Mouse (Mus musculus): ENCODE results near the gene Gm49366.
"Not testable (repeated sequence)": the region's sequence is repeated elsewhere in the genome, so short reads cannot be mapped to it uniquely, and the experiment has no call there.

The Gm49366 gene

DNA sequence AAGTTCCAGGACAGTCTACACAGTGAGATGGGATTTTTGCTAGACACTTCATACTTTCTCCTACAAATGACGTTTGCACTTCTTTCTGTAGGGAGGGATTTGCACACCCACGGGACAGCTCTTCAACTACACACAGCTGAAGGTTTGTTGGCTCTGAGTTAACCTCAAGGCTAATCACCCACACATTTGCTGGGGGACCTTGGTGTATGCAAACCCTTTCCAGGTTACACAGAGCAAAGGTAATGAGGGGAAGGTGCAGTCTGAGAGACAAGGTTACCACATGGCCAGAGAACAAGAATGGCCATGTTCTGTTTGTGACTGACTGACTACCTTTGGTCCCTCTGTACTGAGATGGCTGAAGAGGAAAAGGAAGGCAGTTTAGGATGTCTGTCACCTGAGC lies 45.1 kb downstream of the Gm49366 start:
- DNase-seq (ENCODE audit: low read depth, low spot score): no peak

DNA sequence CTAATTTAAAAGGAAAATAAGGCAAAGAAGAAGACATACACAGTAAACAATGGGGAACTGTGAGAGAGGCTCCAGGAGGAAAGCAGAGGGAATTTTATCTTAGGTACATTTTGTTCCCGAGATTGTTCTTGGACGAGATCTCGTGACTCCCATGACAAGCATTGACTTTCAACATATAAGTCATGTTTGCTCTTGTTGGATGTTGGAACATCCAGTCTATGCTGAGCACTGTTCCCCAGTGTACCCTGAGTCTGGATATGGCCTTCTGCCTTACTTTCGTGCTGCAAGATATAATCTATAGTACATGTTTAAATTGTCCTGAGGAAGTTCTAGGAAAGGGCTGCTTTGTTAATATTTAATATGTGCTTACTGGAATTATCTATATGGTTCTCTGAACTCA lies 45.8 kb downstream of the Gm49366 start:
- no peak for DNase-seq (ENCODE audit: low read depth, low spot score)

DNA sequence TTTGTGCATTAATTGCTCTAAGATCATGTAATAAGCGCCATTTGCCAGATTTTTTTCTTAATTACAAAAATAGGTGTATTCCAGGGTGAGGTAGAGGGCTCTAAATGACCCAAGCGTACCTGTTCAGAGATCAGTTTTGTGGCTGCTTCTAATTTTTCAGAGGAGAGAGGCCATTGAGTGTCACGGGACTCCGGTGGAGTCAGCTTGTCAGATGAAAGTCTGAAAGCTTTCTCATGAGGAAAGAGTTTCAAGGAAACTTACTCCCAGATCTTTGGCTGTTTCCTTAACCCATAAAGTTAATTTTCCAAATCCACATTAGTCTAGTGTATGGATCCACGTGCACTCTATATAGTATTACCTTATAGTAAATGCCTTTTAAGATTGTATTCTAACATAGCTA lies 55.9 kb downstream of the Gm49366 start:
- not testable (repeated sequence) for DNase-seq (ENCODE audit: low read depth, low spot score)

DNA sequence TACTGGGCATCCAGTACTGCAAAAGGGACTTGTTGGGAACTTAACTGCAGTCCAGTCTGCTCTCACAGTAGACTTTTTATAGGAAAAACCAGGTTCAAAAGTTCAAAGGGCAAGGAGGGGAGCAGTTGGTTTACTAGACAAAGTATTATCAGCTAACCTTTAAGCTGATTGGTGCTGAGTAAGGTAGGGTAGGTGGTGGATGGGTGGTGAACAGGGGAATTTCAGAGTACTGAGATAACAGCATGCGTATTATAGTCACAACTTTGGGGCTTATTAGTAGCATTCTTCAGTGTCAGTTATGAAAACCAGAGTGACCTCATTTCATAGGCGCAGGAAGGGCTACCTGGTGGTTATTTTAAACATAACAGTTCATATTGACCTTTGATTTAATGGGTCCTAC lies 60.9 kb downstream of the Gm49366 start:
- no peak for DNase-seq (ENCODE audit: low read depth, low spot score)

DNA sequence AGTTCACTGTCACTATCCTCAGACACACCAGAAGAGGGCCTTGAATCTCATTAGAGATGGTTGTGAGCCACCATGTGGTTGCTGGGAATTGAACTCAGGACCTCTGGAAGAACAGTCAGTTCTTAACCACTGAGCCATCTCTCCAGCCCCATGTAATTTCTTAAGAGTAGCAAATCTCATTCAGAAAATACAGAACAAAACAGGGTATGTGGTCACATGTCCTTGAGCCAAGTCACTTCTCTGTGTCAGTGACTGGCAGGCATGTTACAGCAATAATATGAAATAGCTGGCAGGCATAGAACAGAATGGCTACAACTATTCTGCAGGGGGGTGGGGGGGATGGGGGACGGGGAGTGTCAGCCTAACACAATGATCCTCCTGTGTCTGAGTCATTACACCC lies 61.3 kb downstream of the Gm49366 start:
- DNase-seq (ENCODE audit: low read depth, low spot score): no peak

DNA sequence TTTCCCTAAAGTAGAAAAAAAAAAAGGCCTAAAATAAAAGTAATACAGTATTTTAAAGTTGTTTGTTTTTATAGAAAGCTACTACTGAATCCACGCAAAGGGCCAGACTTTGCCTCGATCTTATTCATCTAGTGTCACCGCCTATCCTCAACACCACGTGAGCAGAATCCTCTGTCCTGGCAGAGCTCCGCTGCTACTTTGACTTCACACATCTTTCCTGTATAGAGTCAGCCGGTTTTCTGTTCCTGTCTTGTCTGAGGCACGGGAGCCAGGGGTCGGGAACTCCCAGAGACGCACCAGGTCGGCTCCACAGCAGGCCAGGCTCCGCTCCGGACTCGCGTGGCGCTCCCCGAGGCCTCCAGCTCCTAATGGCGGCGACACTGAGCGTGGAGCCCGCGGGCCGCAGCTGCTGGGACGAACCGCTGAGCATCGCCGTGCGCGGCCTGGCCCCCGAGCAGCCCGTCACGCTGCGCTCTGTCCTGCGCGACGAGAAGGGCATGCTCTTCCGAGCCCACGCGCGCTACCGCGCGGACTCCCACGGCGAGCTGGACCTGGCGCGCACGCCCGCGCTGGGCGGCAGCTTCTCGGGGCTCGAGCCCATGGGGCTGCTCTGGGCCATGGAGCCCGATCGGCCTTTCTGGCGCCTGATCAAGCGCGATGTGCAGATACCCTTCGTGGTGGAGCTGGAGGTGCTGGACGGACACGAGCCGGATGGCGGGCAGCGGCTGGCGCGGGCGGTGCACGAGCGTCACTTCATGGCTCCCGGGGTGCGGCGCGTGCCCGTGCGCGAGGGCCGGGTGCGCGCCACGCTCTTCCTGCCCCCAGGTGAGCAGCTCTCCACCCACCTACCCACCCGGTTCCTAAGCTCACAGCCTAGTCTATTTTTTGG lies 62.1 kb downstream of the Gm49366 start, which contains the start of gene Acot6:
Gene Acot6 (plus strand): TSS at position 51 of the 889 bp plus-strand sequence.
- peak; percentile 57 for DNase-seq (ENCODE audit: low read depth, low spot score)

DNA sequence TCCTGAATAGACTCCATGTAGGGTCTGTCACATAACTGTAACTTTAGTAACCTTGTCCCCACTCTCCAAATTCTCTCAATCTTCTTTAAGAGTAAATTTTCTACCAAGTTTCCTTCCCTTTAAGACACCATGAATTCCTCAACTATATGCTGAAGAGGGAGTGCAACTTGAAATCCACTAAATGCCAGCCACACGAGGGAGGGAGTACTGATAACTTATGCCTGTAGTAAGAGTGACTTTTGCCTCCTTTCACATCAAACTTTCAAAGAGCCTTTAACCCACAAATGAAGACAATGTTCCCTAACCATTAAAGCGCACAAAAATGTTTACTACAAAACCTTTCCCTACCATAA lies 62.7 kb downstream of the Gm49366 start:
- no peak for DNase-seq (ENCODE audit: low read depth, low spot score)

DNA sequence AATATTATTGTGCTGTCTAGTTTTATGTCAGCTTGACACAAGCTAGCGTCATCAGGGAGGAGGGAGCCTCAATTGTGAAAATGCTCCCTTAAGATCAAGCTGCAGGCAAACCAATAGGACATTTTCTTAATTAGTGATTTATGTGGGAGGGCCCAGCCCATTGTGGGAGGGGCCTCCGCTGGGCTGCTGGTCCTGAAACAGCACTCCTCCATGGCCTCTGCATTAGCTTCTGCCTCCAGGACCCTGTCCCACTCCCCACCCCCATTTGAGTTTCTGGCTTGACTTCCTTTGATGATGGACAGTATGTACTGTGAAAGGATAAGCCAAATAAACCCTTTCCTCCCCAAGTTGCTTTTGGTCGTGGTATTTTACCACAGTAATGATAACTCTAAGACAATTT lies 68.3 kb downstream of the Gm49366 start:
- no peak for DNase-seq (ENCODE audit: low read depth, low spot score)

DNA sequence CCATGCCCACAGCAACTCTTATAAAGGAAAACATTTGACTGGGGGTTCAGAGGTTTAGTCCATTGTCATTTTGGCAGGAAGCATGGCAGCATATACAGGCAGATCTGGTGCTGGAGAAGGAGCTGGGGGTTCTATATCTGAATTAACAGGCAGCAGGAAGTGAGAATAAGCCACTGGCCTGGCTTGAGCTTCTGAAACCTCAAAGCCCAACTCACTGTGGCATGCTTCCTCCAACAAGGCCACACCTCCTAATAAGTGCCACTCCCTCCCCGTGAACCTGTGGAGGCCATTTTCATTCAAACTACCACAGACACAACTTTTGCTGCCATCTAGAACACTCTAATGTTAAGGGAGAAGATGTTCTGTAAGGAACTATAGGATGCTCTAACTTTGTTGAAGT lies 69.0 kb downstream of the Gm49366 start:
- DNase-seq (ENCODE audit: low read depth, low spot score): no peak
